In the genomic region with DNA sequence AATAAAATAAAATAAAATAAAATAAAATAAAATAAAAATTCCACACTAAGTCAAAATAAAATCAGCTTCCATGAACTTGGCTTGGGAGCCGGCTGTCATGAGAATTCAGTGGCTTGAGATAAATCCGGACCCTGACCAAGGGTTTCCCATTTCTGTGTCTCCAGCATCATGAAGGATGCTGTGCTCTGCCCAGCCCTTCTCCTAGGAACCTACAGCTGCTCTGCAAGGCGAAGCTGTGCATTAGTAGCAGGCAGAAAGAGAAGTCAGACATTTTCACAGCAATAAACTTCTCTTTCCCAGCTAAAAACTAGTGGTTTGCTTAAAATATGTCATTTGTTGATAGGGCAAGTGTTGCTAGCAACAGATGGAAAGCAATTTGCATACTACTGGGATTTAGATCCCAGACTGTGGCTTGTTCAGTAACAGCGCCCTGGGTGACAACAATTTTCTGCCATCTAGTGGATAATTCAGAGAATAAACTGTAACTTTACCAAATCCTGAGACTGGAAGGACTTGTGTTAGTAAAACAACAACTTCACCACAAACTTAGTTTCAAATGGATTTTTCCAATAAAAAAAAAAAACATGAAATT, we compare ENCODE assay signal across 8 mouse cellular contexts.
A peak's percentile ranks its signal among the peaks of the same experiment; 100 is the strongest.
DNase-seq lines count a peak whose midpoint lies in the region; ATAC-seq and TF ChIP-seq lines count a peak whose summit lies in the region.

No protein-coding gene starts in this region.

- TF ChIP-seq POLR2A in CH12.LX (IDR thresholded peaks at IDR 0.05; ENCODE audit: low read depth, low read length): no peak

- no peaks in the 10 kb centered on the region for H3K9me3 ChIP-seq in hindbrain, embryonic 13.5 days
- no peaks in the 10 kb centered on the region for H3K9me3 ChIP-seq in hindbrain, embryonic 10.5 days
- H3K9me3 ChIP-seq in CH12.LX (replicated peaks; ENCODE audit: low read length): no peaks in the 10 kb centered on the region

- TF ChIP-seq EP300 in CH12.LX (IDR thresholded peaks at IDR 0.05; ENCODE audit: low read length): no peak

- dilution Hi-C loops in CH12.LX (cut with MboI; ENCODE audit: extremely low pct_ligation_motif_present, extremely low pct_unique_long_range_greater_than_20kb, low sequenced_read_pairs): no loop called here

- no peaks in the 10 kb centered on the region for H3K27me3 ChIP-seq in hindbrain, embryonic 13.5 days
- H3K27me3 ChIP-seq in hindbrain, embryonic 10.5 days (ENCODE audit: insufficient read depth, poor library complexity, severe bottlenecking): no peaks in the 10 kb centered on the region
- no peaks in the 10 kb centered on the region for H3K27me3 ChIP-seq in CH12.LX (replicated peaks)

- H3K79me2 ChIP-seq in CH12.LX (replicated peaks; ENCODE audit: control insufficient read depth, extremely low read depth, insufficient read depth, poor library complexity, severe bottlenecking): no peaks in the 10 kb centered on the region

- no peak for DNase-seq in hindbrain, embryonic 10.5 days (ENCODE audit: low spot score)
- peak; percentile 13 for DNase-seq in CH12.LX (ENCODE audit: extremely low read depth)
- DNase-seq in brain, embryonic 18.5 days (ENCODE audit: low read depth, low spot score): peak; percentile 59
- DNase-seq in layer of hippocampus, adult 9-11 months: peak; percentile 39
- DNase-seq in ovary, postnatal 36 days (ENCODE audit: low spot score): no peak
- DNase-seq in heart, postnatal 14 days: no peak

- no peak overlapping the region for H3K27ac ChIP-seq in hindbrain, embryonic 13.5 days
- H3K27ac ChIP-seq in hindbrain, embryonic 10.5 days: no peak overlapping the region
- no peak overlapping the region for H3K27ac ChIP-seq in CH12.LX (ENCODE audit: insufficient read depth, low read depth)

- H3K36me3 ChIP-seq in hindbrain, embryonic 13.5 days: no peaks in the 10 kb centered on the region
- H3K36me3 ChIP-seq in hindbrain, embryonic 10.5 days: no peaks in the 10 kb centered on the region
- no peaks in the 10 kb centered on the region for H3K36me3 ChIP-seq in CH12.LX (replicated peaks in 1 of 2; ENCODE audit: control insufficient read depth in 1 of 2, insufficient read depth in 1 of 2, low read length in 1 of 2)

- peak in 1 of 2 experiments; percentile 69; a peak in 2 of 4 replicates for TF ChIP-seq CTCF in CH12.LX (conservative IDR thresholded peaks at IDR 0.05 in 1 of 2, IDR thresholded peaks at IDR 0.05 in 1 of 2; ENCODE audit: low read depth in 2 of 2, low read length in 2 of 2)

- H3K9ac ChIP-seq in hindbrain, embryonic 13.5 days: no peak overlapping the region
- no peak overlapping the region for H3K9ac ChIP-seq in CH12.LX (ENCODE audit: insufficient read depth, low read depth)

- whole genome bisulfite sequencing in hindbrain, embryonic 13.5 days: 67% methylated on average over 4 of the region's 4 CpGs
- WGBS in hindbrain, embryonic 10.5 days: 61% methylated on average over 4 of the region's 4 CpGs

- in situ Hi-C loops in CH12.LX (cut with MboI; ENCODE audit: low pct_ligation_motif_present, low pct_unique_long_range_greater_than_20kb, low sequenced_read_pairs): no loop called here

- ATAC-seq in hindbrain, embryonic 13.5 days (ENCODE audit: low FRiP score): 0 out of 2 replicates have a peak, but pooled peaks have one; percentile 52
- no peak for ATAC-seq in megakaryocyte-erythroid progenitor cell, adult 5-6 weeks (replicated peaks; ENCODE audit: low FRiP score, low TSS enrichment, poor library complexity, severe bottlenecking)

- intact Hi-C loops in heart, postnatal 14 days (cut with DNase I): loop anchor here (10.0 kb wide), 1 partner anchor 275 kb away; no protein-coding TSS in a partner anchor

- no peak overlapping the region for H3K4me3 ChIP-seq in hindbrain, embryonic 13.5 days
- H3K4me3 ChIP-seq in hindbrain, embryonic 10.5 days: no peak overlapping the region
- no peak overlapping the region for H3K4me3 ChIP-seq in CH12.LX (replicated peaks in 1 of 3; ENCODE audit: low read depth in 2 of 3, low read length in 2 of 3, poor library complexity in 1 of 3)

- H3K4me1 ChIP-seq in hindbrain, embryonic 13.5 days (replicated peaks): no peaks in the 10 kb centered on the region
- no peaks in the 10 kb centered on the region for H3K4me1 ChIP-seq in hindbrain, embryonic 10.5 days (replicated peaks)
- no peaks in the 10 kb centered on the region for H3K4me1 ChIP-seq in CH12.LX (ENCODE audit: control insufficient read depth in 1 of 2, insufficient read depth in 2 of 2)

- peak; percentile 63 for TF ChIP-seq RAD21 in CH12.LX (IDR thresholded peaks at IDR 0.05; ENCODE audit: low read depth, low read length)

- no peak overlapping the region for H3K4me2 ChIP-seq in hindbrain, embryonic 13.5 days
- no peak overlapping the region for H3K4me2 ChIP-seq in CH12.LX (ENCODE audit: insufficient read depth, low read depth, poor library complexity, severe bottlenecking)

TF ChIP-seq in CH12.LX, 34 proteins besides CTCF, POLR2A, EP300 and RAD21:
- TF ChIP-seq SMC3 (IDR thresholded peaks at IDR 0.05; ENCODE audit: low read depth, low read length) (peak; percentile 57), BHLHE40 (IDR thresholded peaks at IDR 0.05; ENCODE audit: low read depth, low read length) (no peak), GABPA (IDR thresholded peaks at IDR 0.05; ENCODE audit: insufficient replicate concordance, low read depth, low read length) (no peak), ZC3H11A (IDR thresholded peaks at IDR 0.05; ENCODE audit: low read depth, low read length) (no peak)

Comparison
In these comparisons a context has a peak if more than half of its experiments do, and no peak if none do; other contexts are left out.
1. DNase-seq: peak in CH12.LX (single experiment), brain, embryonic 18.5 days (single experiment) and layer of hippocampus, adult 9-11 months (single experiment); none in hindbrain, embryonic 10.5 days (single experiment), ovary, postnatal 36 days (single experiment) and heart, postnatal 14 days (0 of 2).